Mouse (Mus musculus): Measurements from ENCODE around the gene Fam71f2. TPM values are rescaled to one million over a fixed set of nuclear protein-coding genes. Genes with fewer than 3 reads are reported as not detected.

Gene Fam71f2
- polyA plus RNA-seq, 1 experiment from 2014 or later: 0.39 TPM

DNA sequence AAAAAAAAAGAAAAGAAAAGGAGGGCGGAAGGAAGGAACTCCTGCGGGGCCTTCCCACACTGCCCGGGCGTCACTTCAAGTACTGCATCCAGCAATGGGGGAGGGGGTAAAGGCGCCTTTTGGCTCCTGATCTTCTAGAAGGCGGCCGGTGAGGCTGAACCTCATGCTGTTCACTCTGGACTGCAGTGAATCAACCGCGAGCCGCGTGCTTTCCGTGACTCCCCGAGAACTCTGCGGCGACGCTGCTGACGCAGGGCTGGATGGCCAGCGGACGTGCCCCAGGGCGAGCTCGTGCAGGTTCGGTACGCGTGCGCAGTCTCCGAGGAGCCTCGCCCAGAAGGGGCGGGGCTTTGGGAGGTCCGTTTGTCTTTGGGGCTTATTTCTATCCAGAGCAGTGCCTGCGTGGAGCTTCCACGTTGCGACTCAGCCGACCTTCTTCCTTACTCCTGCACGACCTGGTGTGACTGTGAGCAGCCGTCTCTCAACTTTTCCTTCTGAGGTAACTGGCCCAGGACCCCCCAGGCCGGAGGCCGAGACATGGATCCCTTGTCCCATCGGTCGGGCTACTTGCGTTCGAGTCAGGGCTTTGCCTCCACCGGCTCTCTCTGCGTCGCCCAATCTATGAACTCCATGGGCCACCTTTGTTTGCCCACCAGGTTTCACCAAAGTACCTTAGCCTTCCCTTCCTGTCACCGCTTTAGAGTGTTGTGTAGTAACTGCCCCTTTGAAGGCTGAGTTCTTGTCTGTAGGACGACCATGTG lies 6.9 kb upstream of the Fam71f2 start, which contains the start of gene Hilpda:
Hilpda (plus strand) TSS at position 177 of the 761 bp plus-strand sequence.
- WGBS: under 1% methylated on average over 45 of the region's 46 CpGs
- Histone ChIP-seq H3K9me3 (ENCODE audit: low read length) (no peaks in the 10 kb centered on the region), H3K4me2 (replicated peaks; ENCODE audit: low read depth, low read length) (peak within 1 kb of the TSS; percentile 54), H3K27me3 (ENCODE audit: insufficient read depth, low read length) (no peaks in the 10 kb centered on the region; the same call in 1 of the 2 replicates), H3K27ac (ENCODE audit: low read length) (peak within 1 kb of the TSS; percentile 66; the same call in 1 of the 2 replicates), H3K4me3 (ENCODE audit: low read length) (peak within 1 kb of the TSS; percentile 58), H3K9ac (replicated peaks; ENCODE audit: low read length) (peak within 1 kb of the TSS; percentile 73), H3K36me3 (ENCODE audit: insufficient read depth, low read length) (peaks cover 7% of the 10 kb centered on the region), H3K4me1 (ENCODE audit: insufficient read depth, low read length) (peaks cover 13% of the 10 kb centered on the region)
- ATAC-seq (ENCODE audit: low FRiP score, low TSS enrichment): peak; percentile 98

DNA sequence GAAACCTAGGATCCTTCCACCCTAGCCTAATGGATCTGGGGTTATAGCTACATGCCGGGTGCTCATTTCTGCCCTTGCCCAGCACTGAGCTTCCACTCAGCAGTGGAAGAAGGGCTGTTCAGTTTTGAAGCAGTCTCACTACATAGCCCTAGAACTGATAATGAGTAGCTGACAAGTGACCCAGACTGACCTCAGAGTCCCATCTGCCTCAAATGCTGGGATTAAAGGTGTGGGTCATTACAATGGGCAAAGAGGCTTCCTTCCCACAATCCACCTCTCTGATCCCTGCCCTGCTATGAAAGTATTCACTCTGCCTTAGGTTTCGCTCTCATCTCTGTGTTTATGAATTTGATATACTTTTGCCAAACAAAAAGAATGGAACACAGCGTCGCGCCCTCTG lies 2.6 kb upstream of the Fam71f2 start:
- Histone ChIP-seq H3K9ac (replicated peaks; ENCODE audit: low read length) (no peak overlapping the region), H3K9me3 (ENCODE audit: low read length) (no peaks in the 10 kb centered on the region), H3K4me2 (replicated peaks; ENCODE audit: low read depth, low read length) (no peak overlapping the region), H3K27ac (ENCODE audit: low read length) (no peak overlapping the region), H3K27me3 (ENCODE audit: insufficient read depth, low read length) (no peaks in the 10 kb centered on the region), H3K4me1 (ENCODE audit: insufficient read depth, low read length) (peaks cover 5% of the 10 kb centered on the region; the same call in 1 of the 2 replicates), H3K36me3 (ENCODE audit: insufficient read depth, low read length) (peaks cover 7% of the 10 kb centered on the region), H3K4me3 (ENCODE audit: low read length) (no peak overlapping the region)
- 94% methylated on average over 5 of the region's 5 CpGs for WGBS
- ATAC-seq (ENCODE audit: low FRiP score, low TSS enrichment): no peak

DNA sequence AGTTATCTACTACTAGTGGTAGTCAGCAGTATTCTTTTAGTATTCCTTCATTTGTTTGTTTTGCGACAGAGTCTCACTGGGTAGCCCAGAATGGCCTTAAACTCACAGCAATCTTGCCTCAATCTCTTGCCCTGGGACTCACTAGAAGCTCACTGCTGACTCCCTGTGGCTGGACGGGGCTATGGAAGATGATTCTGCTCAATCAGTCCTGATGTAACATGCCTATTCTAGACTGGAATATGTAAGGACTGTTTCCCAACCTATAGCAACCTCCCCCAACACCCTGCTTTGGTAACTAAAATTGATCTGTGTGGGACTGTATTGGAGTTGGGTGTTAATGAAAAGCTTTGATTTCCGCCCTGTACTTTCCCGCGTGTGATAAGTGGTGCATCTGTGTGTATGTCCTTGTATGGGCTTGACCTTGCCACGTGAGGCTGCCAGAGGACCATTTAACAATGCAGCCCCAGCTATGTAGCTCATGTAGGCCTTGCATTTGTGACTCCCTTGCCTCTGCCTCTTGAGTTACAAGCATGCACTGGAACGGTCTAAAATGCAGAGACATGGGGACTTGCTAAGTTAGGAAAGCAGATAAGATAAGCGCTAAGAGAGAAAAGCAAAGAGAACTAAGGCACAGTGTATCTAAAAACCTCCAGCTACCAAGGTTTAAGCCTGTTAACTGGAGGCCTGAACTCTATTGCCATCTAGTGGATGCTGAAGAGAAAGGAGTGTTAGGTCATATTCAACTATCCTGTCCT lies 703 bp upstream of the Fam71f2 start:
- ATAC-seq (ENCODE audit: low FRiP score, low TSS enrichment): peak; percentile 63; the same call in 1 of the 2 replicates
- Histone ChIP-seq H3K36me3 (ENCODE audit: insufficient read depth, low read length) (peaks cover 7% of the 10 kb centered on the region), H3K27ac (ENCODE audit: low read length) (no peak overlapping the region), H3K9me3 (ENCODE audit: low read length) (no peaks in the 10 kb centered on the region), H3K4me1 (ENCODE audit: insufficient read depth, low read length) (no peaks in the 10 kb centered on the region), H3K9ac (replicated peaks; ENCODE audit: low read length) (no peak overlapping the region), H3K27me3 (ENCODE audit: insufficient read depth, low read length) (no peaks in the 10 kb centered on the region), H3K4me2 (replicated peaks; ENCODE audit: low read depth, low read length) (no peak overlapping the region), H3K4me3 (ENCODE audit: low read length) (no peak overlapping the region)
- WGBS: 30% methylated on average over 8 of the region's 8 CpGs

DNA sequence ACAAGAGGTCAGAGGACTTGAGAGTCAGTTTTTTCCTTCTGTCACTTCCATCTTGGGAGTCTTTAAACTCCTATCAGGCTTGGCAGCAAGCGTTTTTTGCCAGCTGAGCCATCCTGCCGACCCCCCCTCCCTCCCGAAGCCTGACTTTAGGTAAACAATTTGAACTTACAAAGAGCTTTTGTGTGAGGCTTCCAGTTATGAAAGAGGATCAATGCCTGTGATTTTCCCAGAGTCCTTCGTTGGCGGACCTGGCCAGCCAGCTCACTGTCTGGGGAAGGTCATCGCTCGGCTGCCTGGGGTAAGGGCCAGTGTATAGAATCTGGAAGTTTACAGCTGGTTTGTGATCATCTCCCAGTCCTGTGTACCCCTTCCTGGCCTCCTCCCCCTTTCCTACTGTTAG lies 1.3 kb downstream of the Fam71f2 start:
- H3K36me3 ChIP-seq (ENCODE audit: insufficient read depth, low read length): no peaks in the 10 kb centered on the region
- H3K27me3 ChIP-seq (ENCODE audit: insufficient read depth, low read length): no peaks in the 10 kb centered on the region
- no peak overlapping the region for H3K4me3 ChIP-seq (ENCODE audit: low read length)
- no peaks in the 10 kb centered on the region for H3K9me3 ChIP-seq (ENCODE audit: low read length)
- WGBS: 63% methylated on average over 7 of the region's 7 CpGs
- no peak overlapping the region for H3K27ac ChIP-seq (ENCODE audit: low read length)
- ATAC-seq (ENCODE audit: low FRiP score, low TSS enrichment): no peak
- no peak overlapping the region for H3K9ac ChIP-seq (replicated peaks; ENCODE audit: low read length)
- H3K4me2 ChIP-seq (replicated peaks; ENCODE audit: low read depth, low read length): no peak overlapping the region
- H3K4me1 ChIP-seq (ENCODE audit: insufficient read depth, low read length): no peaks in the 10 kb centered on the region

DNA sequence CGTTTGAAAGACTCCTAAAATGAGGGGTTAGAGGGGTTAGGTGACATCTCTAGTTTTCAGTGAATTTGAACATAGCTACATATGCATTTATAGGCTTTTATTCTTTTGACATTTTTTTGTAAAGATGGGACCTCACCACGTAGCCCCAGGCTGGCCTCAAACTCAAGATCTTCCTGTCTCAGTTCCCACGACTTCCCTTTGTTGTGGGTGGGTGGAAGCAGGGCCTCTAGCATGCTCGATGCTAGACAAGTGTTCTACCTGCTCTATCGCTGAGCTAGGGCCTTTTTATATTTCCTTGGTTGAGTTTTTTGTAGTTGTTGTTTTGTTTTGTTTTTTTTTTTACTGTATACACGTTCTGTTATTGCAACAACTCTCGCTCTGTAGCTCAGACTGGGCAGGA lies 7.5 kb downstream of the Fam71f2 start:
- ATAC-seq (ENCODE audit: low FRiP score, low TSS enrichment): no peak
- H3K9me3 ChIP-seq (ENCODE audit: low read length): no peaks in the 10 kb centered on the region
- no peak overlapping the region for H3K4me2 ChIP-seq (replicated peaks; ENCODE audit: low read depth, low read length)
- H3K27ac ChIP-seq (ENCODE audit: low read length): no peak overlapping the region
- no peaks in the 10 kb centered on the region for H3K4me1 ChIP-seq (ENCODE audit: insufficient read depth, low read length)
- H3K27me3 ChIP-seq (ENCODE audit: insufficient read depth, low read length): no peaks in the 10 kb centered on the region
- no peaks in the 10 kb centered on the region for H3K36me3 ChIP-seq (ENCODE audit: insufficient read depth, low read length)
- 79% methylated on average over 7 of the region's 7 CpGs for WGBS
- no peak overlapping the region for H3K4me3 ChIP-seq (ENCODE audit: low read length)
- H3K9ac ChIP-seq (replicated peaks; ENCODE audit: low read length): no peak overlapping the region

DNA sequence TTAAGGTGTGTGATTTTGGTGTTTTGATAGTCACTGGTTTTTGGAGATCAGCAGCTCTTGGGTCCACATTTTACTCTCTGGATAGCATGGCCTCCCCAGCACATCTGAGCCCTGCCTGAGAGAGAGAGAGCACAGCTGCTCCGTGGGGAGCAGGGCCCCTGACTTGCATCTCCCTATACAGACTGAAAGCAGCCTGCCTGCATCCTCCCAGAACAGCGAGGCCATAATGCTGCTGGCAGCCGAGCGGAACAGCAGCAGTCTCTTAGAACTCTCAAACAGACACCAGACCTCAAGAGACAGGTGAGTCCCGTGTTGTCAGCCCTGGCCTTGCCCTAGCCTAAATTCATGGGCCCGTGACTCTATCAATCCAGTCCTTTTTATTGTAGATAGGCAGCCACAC lies 8.1 kb downstream of the Fam71f2 start:
- Histone ChIP-seq H3K4me3 (ENCODE audit: low read length) (no peak overlapping the region), H3K36me3 (ENCODE audit: insufficient read depth, low read length) (no peaks in the 10 kb centered on the region), H3K27ac (ENCODE audit: low read length) (0 out of 2 replicates have a peak overlapping the region, but pooled peaks have one; percentile 7), H3K9me3 (ENCODE audit: low read length) (no peaks in the 10 kb centered on the region), H3K9ac (replicated peaks; ENCODE audit: low read length) (no peak overlapping the region), H3K27me3 (ENCODE audit: insufficient read depth, low read length) (no peaks in the 10 kb centered on the region), H3K4me2 (replicated peaks; ENCODE audit: low read depth, low read length) (no peak overlapping the region), H3K4me1 (ENCODE audit: insufficient read depth, low read length) (no peaks in the 10 kb centered on the region)
- ATAC-seq (ENCODE audit: low FRiP score, low TSS enrichment): peak; percentile 42; the same call in 1 of the 2 replicates
- WGBS: 25% methylated on average over 6 of the region's 6 CpGs

DNA sequence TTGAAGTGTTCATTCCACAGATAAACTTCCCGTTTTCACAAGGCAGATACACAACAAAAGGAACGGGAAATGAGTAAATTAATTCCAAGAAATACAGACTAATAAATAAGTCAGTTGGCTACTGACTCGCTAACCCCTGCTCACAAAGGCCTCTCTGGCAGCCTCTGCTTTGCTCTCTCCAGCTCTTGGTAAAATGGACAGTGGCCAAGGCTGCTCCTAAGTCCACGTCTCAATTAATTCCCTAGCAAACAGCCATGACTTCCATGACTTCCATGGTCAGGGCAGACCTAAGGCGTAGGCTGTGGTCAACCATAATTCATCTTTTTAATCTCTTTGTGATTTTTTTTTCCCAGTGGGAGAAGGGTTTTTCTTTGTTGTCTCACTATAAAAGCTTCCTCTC lies 8.6 kb downstream of the Fam71f2 start:
- 0 out of 2 replicates have a peak overlapping the region, but pooled peaks have one; percentile 7 for H3K27ac ChIP-seq (ENCODE audit: low read length)
- H3K36me3 ChIP-seq (ENCODE audit: insufficient read depth, low read length): no peaks in the 10 kb centered on the region
- H3K9ac ChIP-seq (replicated peaks; ENCODE audit: low read length): no peak overlapping the region
- no peak overlapping the region for H3K4me3 ChIP-seq (ENCODE audit: low read length)
- WGBS: 42% methylated on average over 5 of the region's 5 CpGs
- no peaks in the 10 kb centered on the region for H3K27me3 ChIP-seq (ENCODE audit: insufficient read depth, low read length)
- peak; percentile 51; the same call in 1 of the 2 replicates for ATAC-seq (ENCODE audit: low FRiP score, low TSS enrichment)
- H3K4me2 ChIP-seq (replicated peaks; ENCODE audit: low read depth, low read length): no peak overlapping the region
- H3K4me1 ChIP-seq (ENCODE audit: insufficient read depth, low read length): no peaks in the 10 kb centered on the region
- no peaks in the 10 kb centered on the region for H3K9me3 ChIP-seq (ENCODE audit: low read length)

DNA sequence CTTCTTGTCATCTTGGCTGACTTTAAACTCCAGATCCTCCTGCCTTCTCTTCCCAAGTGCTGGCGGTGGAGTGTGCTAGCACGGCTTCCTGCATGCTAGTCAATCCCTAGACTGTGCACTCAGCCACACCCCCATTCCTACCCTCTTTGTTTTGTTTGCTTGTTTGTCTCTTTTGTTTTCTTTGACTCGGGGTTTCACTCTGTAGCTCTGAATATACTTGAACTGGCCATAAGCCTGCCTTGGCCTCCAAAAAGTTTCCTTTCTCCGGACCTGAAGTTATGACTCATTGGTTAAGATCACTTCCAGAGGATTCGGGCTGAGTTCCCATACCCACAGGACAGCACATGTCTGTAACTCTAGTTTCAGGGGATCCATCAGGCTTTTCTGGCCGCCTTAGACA lies 9.3 kb downstream of the Fam71f2 start:
- H3K9ac ChIP-seq (replicated peaks; ENCODE audit: low read length): no peak overlapping the region
- H3K4me3 ChIP-seq (ENCODE audit: low read length): no peak overlapping the region
- no peak for ATAC-seq (ENCODE audit: low FRiP score, low TSS enrichment)
- no peak overlapping the region for H3K4me2 ChIP-seq (replicated peaks; ENCODE audit: low read depth, low read length)
- no peaks in the 10 kb centered on the region for H3K9me3 ChIP-seq (ENCODE audit: low read length)
- 64% methylated on average over 6 of the region's 6 CpGs for WGBS
- H3K27ac ChIP-seq (ENCODE audit: low read length): no peak overlapping the region
- no peaks in the 10 kb centered on the region for H3K4me1 ChIP-seq (ENCODE audit: insufficient read depth, low read length)
- H3K27me3 ChIP-seq (ENCODE audit: insufficient read depth, low read length): no peaks in the 10 kb centered on the region
- no peaks in the 10 kb centered on the region for H3K36me3 ChIP-seq (ENCODE audit: insufficient read depth, low read length)

DNA sequence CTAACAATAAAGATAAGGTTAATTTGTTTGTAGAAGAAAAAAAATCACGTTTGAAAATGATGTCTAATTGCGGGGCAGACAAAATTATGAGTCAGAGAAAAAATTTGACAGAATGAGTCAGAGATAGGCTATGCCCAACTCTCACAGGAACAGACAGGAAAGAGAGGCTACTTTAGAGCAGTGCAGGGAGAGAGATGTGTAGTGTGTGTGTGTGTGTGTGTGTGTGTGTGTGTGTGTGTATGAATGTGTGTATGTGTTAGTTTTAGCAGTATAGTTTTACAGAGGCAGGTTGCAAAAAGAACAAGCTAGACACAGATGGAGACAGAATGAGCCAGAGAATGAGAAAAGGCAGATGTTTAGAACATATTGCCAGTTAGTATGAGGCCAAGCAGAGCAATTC lies 19.7 kb downstream of the Fam71f2 start:
- ATAC-seq (ENCODE audit: low FRiP score, low TSS enrichment): no peak
- WGBS: 57% methylated on average over 2 of the region's 2 CpGs

DNA sequence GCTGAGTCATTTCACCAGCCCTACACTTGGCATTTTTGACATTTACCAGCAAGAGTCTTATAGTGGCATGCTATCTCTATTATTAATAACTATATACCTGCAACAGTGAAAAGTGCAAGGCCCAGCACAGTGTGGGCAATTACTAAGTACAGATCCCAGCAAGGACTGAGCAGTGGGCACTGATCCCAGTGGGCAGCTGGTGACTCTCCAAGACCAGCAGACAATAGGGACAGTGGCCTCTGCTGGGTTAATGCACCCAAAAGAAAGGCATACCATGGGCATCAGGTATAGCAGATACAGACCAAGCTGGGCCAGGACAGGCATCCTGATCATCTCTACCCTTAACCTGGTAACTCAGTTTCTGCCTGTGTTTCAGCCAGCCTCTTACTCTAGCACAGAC lies 23.9 kb downstream of the Fam71f2 start:
- Histone ChIP-seq H3K4me2 (replicated peaks; ENCODE audit: low read depth, low read length) (no peak overlapping the region), H3K9ac (replicated peaks; ENCODE audit: low read length) (no peak overlapping the region), H3K27me3 (ENCODE audit: insufficient read depth, low read length) (no peaks in the 10 kb centered on the region), H3K4me1 (ENCODE audit: insufficient read depth, low read length) (no peaks in the 10 kb centered on the region), H3K9me3 (ENCODE audit: low read length) (peaks cover 10% of the 10 kb centered on the region; the same call in 1 of the 2 replicates), H3K4me3 (ENCODE audit: low read length) (no peak overlapping the region), H3K27ac (ENCODE audit: low read length) (no peak overlapping the region), H3K36me3 (ENCODE audit: insufficient read depth, low read length) (no peaks in the 10 kb centered on the region)
- ATAC-seq (ENCODE audit: low FRiP score, low TSS enrichment): no peak

More for the DNA sequence above, 19.7 kb downstream of the Fam71f2 start:
- Histone ChIP-seq H3K36me3 (ENCODE audit: insufficient read depth, low read length) (no peaks in the 10 kb centered on the region), H3K4me3 (ENCODE audit: low read length) (no peak overlapping the region), H3K27me3 (ENCODE audit: insufficient read depth, low read length) (no peaks in the 10 kb centered on the region), H3K9me3 (ENCODE audit: low read length) (peaks cover 4% of the 10 kb centered on the region; the same call in 1 of the 2 replicates), H3K27ac (ENCODE audit: low read length) (no peak overlapping the region), H3K4me2 (replicated peaks; ENCODE audit: low read depth, low read length) (no peak overlapping the region), H3K4me1 (ENCODE audit: insufficient read depth, low read length) (no peaks in the 10 kb centered on the region), H3K9ac (replicated peaks; ENCODE audit: low read length) (no peak overlapping the region)
